Mouse (Mus musculus): ENCODE measurements around the gene Gnaq. TPM values are rescaled to one million over a fixed set of nuclear protein-coding genes. Genes with fewer than 3 reads are reported as not detected.
"Not testable (repeated sequence)": the region's sequence is repeated elsewhere in the genome, so short reads cannot be mapped to it uniquely, and the experiment has no call there.

Gnaq gene
- total RNA-seq, 2 experiments from 2014 or later: 52.6 to 61.1 TPM

DNA sequence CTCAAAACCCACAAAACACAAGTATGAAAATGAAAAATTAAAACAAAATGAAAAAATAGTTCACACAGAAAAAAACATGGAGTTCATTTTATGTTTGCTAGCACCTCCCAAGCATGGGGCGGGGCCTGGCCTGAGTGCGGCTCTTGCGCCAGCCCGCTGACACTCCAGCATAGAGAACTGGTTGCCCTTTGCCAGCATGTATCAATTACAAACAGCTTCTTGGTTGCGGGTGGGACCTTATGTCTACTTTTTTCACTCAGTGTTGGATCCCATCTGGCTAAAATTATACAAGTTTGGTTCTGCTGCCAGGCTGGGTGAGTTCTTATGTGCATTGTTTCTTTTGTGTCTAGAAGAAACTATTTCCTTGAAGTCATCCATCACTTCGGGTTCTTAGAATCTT is 14.8 kb downstream of the Gnaq start:
- no peak for DNase-seq

DNA sequence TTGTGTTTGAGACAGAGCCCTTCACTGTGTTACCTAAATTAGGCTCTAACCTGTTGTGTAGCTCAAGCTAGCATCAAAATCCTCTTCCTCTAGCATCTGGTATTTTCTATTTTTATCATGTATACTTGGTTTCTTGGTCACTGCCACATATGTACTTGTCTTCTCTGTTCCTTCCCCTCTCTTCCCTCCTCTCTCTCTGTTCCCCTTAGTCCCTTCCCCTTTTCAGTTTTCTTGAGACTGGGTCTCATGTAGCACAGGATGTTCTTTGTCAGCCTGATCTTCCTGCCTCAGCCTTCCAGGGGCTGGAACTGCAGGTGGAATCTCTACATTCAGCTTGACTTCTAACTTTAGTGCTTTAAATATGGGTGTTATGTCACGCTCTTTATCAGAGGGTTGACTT is 16.5 kb downstream of the Gnaq start:
- no peak for DNase-seq

DNA sequence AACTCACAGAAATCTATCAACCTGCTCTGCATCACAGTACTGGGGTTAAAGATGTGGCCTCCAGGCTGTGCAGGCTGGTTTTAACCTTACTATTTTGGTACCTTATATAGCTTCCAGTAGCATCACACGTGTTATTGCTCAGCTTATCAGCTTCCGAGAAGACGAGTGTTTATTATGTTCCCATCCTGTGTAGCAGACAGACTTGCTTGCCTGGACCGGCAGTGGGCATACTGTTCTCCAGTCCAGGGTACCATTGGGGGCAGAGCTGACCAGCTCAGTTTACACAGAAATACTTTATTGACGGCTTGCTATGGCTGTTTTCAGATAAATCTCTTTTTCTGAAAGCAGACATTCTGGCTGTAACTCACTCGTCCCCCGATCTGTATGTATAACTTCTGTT is 17.7 kb downstream of the Gnaq start:
- no peak for DNase-seq

DNA sequence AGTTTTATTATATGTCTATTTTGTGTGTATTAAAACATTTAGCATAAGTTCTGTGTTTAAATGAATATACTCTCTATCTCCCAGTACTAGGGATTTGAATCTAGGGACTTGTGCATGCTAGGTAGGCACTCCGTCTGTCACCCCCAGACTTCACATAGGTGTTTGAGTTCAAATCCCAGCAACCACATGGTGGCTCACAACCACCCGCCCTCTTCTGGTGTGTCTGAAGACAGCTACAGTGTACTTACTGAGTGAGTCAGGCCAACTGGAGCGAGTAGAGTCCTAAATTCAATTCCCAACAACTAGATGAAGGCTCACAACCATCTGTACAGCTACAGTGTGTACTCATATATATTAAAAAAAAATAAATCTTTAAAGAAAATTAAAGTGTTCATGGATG is 21.2 kb downstream of the Gnaq start:
- no peak for DNase-seq

DNA sequence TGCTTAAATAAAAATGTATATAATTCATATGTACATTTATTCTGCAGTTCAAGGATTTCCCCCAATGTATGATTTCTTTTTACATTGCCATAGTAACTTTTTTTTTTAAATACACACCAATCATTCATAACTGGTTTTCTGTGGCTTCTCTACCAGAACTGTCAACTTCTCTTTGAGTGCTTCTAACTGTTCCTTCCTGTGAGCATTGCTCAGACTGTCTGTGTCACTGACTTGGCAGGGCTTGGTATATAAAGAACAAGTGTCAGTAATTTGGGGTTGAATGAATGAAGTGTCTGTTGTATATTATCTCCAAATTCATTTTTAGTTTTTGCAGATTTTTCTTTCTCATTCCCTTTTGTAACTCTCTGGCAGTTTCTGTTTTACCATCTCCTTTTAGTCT is 21.8 kb downstream of the Gnaq start:
- DNase-seq: no peak

DNA sequence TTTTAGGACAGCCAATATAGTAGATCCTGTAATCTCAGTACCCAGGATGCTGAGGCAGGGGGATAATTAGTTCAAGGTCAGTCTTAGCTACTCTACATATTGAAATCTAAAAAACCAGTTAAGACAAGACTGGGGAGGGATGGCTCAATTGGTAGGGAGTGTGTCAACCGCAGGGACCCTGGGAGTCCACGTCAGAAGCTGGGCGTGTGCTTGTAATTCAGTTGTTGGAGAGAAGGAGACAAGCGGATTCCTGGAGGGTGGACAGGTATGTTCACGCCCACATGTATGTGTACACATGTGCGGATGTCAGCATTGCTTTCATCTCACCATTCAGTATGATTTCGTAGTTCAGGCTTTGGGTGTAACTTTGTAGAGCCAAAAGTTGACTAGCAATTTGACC is 24.5 kb downstream of the Gnaq start:
- no peak for DNase-seq

DNA sequence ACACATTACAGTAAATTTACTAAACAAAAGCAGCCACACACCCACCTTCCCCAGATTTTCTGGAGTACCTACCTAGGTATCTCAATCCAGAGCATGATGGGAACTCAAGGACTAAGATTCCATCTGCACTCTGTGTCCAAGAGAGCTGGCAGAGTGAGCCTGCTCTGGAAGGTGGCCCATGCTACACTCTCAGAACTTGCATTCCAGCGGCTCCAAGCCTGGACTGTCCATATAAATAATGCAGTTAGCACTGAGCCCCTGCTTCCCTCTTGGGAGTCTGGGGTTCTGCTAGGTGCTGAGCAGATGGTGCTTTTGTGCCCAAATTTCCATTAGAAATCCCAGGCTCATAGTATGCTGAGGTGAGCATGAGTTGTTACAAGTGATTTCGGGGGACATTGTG is 28.1 kb downstream of the Gnaq start:
- DNase-seq: peak; percentile 41

DNA sequence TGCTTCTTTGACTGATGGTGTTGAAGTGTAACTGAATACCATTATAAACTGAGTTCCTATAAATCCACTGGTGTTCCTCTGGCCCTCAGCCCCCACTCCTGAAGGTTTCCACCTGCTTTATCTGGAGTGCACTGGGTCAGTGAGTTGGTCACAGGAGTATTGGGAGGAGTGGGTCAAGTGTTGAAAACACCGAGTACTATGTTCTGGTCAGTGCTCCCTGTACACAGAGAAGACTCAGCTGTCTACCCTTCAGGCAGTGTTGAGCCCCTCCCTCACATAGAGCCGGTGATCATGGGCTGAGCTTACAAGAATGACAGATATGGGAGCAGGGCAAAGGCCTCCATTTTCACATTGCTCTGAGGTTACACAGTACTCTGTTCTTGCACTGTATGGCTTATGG is 28.6 kb downstream of the Gnaq start:
- DNase-seq: no peak

DNA sequence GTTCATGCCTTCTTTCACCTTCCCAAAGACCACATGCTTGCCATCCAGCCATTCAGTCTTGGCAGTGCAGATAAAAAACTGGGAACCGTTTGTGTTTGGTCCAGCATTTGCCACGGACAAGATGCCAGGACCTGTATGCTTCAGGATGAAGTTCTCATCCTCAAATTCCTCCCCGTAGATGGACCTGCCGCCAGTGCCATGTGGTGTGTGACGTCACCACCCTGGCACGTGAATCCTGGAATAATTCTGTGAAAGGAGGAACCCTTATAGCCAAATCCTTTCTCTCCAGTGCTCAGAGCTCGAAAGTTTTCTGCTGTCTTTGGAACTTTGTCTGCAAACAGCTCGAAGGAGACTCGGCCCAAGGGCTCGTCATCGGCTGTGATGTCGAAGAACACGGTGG is 31.8 kb downstream of the Gnaq start:
- DNase-seq: not testable (repeated sequence)

DNA sequence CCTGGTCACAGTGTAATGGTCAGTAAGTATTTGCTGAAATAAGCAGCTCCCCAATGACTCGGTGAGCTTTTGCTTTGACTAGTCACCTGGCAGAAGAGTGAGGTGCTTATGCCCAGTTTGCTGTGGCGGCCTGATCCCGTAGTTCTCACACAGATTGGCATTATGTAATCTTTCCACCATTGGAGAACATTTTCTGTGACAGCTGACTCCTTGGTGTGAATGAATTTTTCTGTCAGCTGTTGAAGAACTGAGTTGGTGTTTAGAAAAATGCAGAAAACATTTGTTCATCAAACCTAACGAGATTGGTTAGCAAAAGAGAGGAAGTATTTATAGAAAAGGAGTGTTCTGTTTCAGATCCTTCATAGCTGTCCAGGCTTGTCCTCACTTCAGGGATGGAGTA is 34.6 kb downstream of the Gnaq start:
- no peak for DNase-seq

DNA sequence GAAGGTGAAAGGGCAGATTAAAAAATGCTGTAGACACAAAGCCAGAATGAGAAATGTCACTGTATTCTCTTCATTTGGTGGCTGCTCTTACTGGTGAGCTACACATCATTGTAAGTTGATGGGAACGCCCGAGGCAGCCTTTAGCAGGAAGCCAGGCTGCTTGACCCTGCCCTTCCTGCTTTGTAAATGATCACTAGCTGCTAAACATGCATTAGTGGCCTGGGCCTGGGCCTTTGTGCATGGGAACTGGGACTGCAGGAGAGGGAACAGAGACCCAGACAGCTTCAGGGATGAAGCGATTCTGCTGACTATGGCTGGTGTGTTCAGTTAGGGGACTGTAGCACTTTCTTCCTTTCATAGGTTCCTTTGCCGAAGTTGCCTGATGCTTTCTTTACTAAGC is 35.6 kb downstream of the Gnaq start:
- DNase-seq: peak; percentile 46

DNA sequence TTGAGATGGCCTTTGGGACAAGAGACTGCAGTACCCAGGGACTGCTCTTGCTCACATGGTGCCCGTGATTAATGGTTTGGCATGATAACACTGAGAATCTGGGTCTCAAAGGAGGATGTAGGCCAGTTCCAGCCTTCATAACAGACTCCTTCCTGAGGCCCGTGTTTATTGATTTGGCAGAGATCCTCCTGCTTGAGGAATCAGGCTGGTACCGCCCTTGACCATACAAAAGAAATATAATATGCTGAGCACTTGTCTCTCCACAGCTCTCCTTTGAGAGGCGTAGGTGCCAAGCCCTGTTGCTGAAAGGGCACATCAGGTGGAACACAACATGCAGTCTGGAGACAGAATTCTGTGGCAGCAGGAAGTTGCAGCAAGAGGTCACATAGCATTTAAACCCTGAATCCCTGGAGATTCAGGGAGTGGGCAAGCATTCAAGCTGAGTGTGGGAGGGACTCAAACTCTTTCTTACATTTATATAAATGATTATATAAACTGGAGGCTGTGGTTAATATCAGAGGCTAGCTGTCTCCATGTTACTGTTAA is 36.1 kb downstream of the Gnaq start:
- peak; percentile 68 for DNase-seq

DNA sequence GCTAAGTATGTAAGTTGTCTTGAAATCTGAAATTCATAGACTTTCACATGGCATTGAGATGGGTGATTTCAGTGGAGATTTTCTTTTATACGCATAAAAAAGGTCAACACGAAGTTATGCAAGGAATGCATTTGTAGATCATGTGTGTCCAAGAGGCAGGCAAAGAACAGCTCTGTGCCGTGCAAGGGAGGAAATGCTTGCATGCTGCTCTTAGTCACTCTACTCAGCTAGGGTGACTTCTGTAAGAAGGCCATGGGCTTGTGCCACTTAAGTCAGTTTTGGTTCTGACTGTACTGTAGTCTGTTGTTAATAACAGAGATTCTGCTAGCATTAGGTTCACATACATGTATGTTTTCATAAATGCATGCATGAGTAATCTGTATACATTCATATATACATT is 38.1 kb downstream of the Gnaq start:
- no peak for DNase-seq

DNA sequence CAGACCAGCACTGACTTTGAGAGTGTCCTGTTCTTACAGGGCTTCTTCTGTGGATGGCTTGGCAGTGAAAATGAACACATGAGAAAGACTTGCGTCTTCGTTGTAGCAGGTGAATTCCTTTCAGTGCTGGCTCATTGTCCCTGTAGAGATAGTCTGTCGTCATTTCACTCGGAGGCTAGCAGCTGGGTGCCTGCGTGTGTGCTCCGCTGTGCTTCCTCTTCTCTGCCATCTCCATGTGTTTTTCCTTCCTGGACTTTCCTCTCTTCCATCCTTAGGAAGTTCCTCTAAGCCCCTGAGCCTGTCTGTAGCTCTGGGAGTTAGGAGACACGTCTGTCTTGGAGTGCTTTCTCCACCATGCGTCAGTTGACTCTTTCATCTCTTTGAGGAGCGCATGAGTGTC is 41.1 kb downstream of the Gnaq start:
- DNase-seq: no peak

DNA sequence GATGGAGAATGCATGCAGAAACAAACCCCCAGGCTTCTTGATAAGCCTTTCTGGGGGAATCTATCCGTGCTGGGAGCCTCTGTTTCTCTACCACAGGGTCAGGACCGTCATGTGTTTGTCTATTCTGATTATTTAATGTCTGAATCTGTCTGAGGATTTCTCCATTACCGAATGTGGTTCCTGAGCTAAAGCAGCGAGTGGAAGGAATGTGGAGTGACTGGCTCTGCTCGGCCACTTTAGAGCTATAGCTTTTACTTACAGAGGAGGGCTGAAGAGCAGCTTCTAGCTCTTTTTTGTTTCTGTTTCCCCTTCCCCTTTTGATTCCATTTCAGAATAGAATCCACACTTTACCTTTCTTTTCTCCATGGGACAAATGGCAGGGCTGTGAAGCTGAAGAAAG is 43.8 kb downstream of the Gnaq start:
- no peak for DNase-seq

DNA sequence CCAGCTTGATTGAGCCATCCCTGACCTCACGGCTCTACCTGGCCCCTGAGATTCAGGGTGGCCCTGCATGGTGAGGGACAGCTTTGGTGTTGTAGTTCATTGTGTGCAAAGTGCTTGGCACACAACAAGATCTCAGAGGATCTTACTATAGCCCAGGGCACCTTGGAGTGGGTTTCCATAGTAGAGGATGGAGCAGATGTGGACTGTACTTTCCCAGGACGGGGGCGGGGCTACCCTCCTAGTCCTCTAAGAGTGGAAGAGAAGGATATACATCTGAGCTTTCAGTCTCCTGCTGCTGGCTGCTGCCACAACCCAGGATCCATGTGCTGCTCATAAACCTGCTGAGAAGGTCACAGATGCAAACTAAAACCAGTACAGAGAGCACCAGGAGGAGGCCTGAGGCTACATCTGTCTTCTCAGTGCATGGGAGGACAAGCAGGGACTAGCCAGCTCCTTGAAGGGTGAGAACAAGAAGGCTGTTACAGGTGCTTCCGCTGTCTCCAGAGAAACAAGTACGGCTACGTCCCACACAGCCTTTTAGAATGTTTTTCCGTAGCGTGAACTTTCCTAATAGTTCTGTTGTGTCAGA is 44.6 kb downstream of the Gnaq start:
- no peak for DNase-seq

DNA sequence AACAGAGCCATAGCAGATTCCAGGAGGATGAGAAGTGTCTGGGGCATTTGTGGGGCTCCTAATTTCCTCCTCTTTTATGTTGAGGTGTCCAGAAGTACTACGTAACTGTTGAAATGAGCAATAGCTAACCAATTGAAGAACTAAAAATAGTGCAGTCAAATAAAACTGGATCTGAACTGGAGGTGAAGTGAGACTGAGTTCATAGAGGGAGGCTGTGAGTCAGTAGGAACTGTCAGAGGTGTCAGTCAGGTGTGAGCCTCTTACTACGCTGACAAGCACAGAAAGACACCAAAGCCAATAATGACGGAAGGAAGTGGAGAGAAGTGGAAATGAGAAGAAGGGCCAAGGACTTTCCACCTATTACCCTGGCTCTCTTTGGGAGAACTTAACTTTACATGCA is 48.6 kb downstream of the Gnaq start:
- no peak for DNase-seq

DNA sequence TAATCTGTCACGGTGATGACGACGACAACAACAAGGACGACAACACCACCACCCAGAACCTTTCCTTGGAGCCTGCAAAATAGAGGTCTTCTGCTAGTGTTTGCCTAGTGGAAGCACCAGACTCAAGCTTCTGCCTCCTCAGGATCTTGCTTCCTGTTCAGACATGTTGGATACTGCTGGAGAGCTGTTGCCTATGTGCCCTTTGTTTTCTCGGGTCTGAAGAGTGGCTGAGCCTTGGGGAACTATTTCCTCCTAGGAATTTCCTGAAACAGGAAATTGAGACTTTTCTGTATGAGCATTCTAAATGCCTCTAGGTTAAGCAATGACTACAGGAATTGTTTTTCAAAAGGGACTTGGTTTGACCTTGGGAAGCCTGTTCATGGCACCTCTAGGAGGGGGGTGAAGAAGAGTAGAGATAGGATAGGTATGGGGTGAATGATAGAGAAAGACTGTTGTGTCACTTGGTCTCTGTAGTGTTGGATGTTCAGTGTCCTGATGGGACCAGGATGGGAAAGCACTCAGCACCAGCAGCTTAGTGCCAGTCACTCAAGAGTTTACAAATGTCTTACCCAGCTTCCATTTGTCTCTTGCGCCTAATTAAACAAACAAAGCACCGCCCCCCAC is 49.3 kb downstream of the Gnaq start:
- no peak for DNase-seq

DNA sequence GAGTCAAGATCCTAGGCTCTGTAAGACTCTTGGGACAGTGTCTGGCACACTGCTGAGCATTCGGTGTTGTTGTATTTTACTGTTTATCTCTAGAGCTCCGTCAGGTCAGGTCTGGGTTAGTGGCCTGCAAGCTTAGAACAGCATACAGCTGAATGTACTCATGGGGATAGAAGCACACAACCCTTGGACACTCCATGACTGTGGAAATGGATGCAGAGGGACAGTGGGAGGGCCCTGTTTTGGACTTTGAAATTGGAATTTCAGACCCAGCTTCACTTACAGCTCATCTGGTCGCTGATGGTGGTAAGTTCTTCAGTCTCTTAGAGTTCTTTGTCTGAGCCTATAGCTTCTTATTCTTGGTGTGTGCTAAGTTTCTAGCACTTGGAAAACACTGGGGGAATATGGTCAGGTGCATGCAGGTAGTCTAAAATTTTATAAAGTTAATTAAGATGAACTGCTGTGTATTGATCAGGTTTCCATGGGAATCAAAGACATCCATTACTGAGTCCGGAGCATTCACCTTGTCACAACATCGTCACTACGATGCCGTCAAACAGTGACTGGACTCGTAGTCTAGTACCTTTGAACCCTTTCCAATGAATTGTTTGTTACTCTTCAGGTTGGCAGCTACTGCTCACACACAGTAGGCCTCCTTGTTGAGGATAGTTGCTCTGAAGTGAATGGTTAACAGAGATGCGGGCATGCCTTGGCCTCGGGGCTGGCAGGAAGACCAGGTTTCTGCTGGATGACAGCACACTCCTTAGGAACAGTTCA is 51.1 kb downstream of the Gnaq start:
- DNase-seq: no peak

DNA sequence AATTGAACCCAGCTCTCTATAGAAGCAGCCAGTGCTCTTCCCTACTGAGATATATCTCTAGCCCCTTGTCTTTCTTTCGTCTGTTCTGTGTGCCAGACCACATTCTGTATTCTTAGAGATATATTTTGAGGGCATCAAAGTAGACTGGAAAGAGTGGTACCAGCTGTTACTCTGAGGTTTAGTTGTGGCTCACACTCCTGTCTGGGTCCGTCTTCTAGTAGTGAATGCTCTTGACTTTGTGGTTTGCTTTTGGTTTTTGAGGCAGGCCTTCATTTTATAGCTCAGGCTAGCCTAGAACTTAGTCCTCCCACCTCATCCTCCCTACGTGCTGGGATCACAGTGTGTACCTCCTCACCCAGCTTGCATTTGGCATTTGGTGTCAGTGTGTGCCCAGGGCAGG is 54.4 kb downstream of the Gnaq start:
- no peak for DNase-seq

DNA sequence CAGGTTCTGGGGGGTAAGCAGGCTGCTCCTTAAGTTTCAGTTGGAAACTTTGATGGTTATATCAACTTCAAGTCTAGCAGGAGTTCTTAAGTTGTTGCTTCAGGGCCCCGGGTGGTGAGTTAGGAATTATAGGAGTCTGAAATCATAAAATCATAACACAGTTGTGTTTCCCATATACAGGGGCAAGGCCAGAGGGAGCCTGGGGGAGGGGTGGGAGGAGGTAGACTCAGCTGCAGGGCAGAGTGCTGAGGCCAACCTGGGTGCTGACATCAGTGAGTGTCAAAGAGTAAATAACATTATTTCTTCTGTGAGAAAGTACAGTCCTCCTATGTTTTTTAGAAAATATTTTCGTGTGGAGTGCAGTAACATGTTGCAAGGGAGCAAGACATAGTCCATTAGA is 55.3 kb downstream of the Gnaq start:
- DNase-seq: no peak

DNA sequence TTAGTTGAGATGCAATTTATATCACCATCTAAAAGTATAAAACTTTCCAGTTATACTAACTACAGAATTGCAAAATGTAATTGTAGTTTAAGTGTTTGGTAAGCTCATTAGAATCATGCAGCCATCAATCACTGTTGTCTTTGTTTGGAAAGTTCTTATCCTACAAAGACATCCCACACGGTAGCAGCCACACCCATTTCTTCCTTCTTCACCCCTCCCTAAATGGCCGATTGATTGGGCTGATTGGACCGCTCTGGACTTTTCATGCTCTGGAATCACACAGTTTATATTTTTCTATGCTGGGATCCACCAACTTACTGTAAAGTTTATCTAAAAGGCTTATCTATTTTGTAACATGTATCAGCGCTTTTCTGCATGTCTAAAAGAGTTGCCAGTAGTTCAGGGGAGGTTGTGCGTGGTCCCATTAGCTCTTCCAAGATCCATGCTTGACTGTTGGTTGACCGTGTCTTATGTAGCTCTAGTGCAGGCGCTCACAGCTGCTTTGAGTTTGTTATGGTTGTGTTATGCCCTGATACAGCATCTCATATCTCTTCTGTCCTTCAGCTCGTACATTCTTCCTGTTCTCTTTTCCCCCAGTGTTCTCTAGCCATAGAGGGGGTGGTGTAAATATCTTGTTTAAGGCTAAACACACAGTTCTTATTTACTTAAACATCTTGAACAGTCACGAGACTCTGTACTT is 56.6 kb downstream of the Gnaq start:
- DNase-seq: no peak

DNA sequence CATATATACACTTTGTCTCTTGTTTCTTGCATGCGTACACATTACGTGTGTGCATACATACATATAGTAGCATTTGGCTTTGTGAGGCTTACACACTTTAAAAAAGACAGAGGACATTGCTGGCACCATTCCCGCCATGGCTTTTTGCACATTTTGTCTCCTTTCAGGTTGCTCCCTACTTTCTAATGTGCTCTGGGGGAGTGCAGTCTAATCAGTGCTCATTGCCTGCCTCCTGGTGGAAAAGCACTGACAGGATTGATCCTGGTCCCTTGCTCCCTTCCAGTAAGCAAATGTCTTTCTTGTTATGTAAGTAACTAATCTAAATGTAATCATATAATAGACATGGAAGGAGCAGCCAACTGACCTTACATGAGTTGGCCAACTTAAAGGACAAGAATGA is 65.5 kb downstream of the Gnaq start:
- DNase-seq: no peak
